Mouse (Mus musculus) gastrocnemius, postnatal 4 days (tissue): Measurements from ENCODE around the gene Naa80. TPM values are rescaled to one million over a fixed set of nuclear protein-coding genes. Genes with fewer than 3 reads are reported as not detected.

Experiments
- DNase-seq, 2 experiments: peaks; one replicate each; pipeline ENCODE4 v3.0.0; 2021 to 2022; ENCODE audit warnings: low spot score in 2 of 2, mixed read lengths in 2 of 2
- total RNA-seq, 2 experiments: library from RNA; stranded (reverse); gene quantifications; 2 replicates each; pipeline ENCODE4 v1.2.3; 2021

The Naa80 gene
- total RNA-seq, 2 experiments from 2014 or later: 15.5 to 20.5 TPM

DNA sequence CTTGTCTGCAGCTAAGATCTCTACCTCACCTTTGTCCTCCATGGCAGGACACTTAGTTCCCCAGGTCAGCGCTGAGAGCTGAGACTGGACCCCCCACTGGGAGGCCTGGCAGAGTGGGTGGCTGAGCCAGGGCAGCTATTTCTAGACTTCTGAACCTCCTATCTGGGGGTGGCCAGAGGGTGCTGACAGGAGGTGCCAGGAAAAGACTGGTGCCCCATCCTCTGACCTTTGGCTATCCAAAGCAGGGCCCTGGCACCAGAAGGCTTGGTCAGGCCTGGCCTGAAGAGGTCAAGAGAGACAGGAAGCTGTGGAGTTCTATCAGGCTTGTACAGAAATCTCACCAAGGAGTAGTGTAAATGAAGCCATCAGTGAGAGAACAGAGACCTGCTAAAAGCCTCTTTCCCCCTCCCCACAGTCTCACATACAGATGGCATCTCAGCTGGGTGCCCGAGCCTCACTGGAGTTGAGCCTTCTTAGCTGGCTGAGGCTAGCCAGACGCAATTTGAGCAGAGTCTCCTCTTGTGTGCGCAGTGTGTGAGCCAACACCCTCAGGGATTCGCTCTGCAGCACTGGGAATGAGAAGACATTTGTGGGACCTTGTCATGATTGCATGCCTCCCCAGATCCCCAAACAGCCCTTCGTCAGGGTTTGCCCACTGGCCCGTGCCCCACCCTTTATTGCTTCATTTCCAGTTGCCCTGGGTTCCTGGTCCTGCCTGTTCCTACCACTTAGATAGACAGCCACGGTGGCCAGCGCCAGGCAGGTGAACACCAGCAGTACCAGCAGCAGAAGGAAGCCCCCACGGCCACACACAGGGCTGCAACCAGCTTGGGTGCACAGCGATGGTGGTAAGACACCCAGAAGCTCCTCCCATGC lies 14.7 kb downstream of the Naa80 start:
- DNase-seq: no peak

DNA sequence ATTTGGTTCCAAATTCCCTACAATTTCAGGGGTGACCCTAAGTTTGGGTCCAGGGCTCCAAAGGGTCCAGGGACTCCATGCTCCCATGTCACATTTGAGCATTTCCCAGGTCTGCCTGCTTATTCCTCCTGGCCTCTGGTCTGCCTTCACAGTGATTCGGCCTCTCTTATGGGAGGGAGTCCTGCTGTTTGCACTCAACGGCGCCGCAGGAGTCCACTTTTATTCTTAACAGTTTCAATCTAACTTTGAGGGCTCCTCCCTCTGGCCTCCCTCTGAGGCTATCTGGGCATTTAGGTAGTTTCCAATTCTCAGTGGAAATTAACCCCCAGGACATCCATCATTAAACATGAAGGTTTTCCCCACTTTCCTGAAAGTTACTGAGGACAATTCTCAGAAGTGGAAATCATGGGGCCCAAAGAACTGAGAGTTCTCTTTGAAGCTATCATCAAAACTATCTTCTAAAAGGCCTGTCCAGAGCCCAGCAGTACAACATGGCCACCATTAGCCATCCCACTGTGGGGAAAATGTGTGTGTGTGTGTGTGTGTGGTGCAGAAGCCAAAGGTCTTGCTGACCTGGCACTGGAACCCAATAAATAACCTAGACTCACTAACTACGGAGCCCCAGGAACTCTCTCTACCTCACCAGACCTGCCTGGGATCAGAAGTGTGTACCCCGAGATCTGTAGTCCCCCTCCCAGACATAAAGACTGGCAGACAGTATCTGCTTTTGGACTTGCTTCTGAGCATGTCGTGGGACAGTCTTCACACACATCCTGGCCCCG lies 15.8 kb downstream of the Naa80 start:
- DNase-seq: no peak

DNA sequence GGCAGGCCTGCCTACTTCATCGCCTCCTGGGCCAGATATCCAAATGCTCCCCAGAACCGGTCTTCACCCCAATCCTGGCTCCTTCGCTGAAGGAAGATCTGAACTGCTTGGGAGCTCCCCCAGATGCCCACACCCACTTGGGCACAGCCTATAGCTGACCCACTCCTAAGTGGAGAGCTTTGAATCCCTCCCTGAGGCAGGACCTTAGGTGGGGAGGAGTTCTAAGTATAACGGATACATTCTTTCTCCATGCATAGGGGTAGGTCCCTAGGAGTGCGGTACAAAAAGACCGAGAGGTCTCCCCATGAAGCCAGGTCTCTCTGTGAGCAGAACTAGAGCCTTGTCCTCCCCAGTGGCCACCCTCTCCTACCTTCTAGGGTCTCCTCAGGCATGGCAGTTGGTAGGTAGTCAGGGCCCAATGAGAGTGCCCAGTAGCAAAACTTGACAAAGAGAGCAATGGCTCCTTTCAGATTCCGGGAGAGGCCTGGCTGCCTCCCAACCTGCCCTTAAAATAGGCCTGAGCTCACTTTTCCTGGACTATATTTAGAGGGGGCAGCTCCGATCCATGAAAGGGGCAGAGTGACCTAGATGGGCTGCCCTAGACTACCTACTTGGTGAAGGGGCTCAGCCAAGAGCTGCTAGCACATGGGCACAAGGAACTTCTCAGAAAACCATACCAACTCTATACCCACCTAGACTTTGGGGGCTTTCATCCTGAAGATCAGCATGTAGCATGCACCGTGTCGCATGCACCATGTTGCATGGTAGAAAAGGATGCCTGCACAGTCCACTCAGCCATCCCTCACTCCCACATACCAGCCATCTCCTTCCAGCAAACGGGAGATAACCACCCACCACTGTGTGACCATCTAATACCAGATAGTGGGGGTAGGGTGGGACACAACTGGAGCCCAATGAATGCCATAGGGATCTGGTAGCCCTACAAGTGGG lies 18.2 kb downstream of the Naa80 start:
- no peak for DNase-seq

DNA sequence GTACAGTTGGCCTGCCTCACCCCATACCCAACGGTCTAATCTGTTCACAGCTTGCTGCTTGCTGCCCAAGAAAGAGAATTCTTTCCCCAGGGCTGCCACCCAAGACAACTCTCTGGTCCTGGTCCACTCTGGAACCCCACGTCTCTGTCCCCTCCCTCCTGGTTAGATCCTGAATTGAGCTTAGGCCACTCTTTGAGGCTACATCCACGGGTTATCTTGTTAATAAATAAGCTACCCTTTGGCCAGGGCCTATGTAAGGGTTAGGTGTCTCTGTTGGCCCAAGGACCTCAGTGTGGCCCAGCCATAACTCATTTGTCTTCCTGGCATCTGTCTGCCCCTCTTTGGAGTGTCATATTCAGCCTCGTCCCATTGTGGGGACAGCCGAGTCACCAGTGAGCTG lies 19.7 kb downstream of the Naa80 start:
- DNase-seq: no peak

DNA sequence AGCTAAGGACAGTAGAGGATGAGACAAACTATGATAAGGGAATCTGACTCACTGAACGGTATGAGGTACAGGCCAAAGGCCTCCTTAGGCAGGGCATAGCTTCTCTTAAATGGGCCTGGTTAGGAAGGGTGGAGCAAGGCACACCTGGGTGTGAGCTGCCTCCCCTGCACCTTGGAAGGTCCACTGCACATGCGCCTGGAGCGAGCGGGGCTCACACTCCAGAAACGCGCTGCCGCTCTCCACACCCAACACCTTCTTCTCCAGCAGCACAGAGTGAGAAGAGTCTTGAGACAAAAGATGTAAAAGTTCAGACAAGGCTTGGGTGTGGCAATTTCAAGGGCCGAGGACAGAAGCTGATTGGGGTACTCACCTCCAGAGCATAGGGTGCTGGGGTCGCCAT lies 20.7 kb downstream of the Naa80 start:
- no peak for DNase-seq

DNA sequence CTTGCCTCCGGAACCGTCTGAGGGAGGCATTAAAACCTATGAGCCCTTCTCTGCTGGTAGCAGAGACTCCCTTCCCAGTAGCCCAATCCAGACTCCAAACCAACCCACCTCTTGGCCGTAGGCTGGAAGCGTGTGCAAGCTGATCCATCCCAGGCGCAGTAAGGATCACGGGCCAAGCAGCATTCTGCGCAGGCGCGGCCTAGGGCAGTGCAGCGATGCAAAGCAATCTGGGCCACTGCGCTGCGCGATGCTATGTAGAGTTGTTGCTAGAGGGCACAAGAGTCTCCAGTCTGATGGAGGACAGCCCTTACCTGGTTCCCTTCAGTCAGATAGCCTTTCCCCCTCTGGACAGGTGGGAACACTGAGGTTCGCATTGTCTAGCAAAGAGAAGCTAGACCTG lies 21.2 kb downstream of the Naa80 start:
- no peak for DNase-seq

DNA sequence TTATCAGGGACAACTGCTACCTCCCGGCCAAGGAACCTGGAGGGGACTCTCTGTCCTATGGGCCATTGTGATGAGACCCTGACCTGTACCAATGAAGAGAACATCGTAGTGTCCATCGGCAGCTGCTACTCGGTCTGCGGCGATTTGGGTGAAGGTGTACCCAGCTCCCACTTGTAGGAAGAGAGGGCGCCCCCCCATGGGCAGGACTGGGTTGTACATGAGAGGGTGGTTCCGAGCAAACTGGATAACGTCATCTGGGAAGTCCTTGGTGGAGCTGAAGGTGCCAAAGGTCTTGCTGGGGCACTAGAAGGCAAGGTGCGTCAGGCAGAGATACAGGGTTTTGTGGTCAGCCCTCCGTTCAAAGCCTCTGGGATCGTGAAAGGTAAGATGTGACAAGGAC lies 22.1 kb downstream of the Naa80 start:
- no peak for DNase-seq

DNA sequence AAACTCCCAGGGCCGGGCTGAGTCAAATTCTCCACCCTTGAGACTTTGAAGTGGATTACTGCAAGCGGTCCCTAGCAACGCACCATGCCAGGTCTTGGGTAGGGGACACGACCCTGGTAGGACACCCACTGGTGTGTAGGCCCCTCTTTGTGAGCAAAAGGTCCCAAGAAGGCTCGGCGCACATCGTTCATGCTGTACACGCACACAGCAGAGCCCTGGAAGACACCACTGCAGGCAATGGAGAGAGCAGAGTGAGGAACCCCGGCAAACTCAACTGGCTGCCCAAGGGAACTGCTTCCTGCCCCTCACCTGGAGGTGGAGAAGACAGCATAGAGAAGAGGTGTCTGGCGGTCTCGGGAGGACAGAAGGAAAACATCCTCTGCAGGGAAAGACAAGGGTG lies 22.6 kb downstream of the Naa80 start:
- no peak for DNase-seq

DNA sequence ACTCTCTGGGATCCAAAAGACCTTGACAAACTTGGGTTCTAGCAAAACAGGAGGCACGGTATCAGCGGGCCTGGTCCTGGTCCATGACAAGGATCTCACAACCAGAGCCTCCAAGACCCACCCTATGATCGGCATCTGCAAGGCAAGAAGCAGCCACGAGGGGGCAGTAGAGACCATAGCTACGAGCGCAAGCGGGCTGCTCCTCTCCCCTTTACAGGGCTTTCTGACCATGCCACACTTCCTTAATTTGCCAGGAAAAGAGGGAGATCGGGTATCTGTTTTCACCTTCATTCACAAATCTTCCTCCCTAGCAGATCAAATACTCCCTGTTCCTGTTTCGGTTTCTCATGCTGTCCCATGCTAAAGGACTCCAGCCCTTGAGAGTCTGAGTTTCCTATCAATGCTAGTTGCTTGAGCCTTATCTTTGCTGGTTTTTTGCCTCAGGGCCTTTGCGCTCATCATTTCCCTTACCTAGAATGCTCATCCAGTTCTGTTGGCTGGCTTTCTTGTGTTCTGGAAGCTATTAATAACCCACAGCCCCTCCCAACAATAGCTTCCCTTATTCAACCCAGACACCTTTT lies 23.5 kb downstream of the Naa80 start:
- peak; percentile 93 to 94 for DNase-seq

DNA sequence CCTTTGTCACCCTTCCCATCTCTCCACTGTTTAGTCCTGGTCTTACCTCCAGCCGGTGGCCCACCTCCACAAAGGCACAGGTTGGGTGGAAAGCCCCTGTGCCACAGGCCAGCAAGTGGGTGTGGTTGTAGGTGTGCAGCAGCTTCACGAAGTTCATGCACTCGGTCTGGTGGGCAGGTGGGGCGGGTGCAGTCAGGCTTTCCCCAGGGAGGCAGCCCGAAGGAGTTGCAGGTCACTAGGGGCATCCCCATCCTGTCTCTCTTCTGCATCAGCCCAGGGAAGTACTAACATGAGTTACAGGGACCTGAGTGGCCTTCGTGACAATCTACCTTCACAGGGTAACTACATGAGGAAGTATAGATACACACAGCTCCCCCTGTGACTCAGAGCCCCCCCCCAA lies 24.6 kb downstream of the Naa80 start:
- no peak for DNase-seq

DNA sequence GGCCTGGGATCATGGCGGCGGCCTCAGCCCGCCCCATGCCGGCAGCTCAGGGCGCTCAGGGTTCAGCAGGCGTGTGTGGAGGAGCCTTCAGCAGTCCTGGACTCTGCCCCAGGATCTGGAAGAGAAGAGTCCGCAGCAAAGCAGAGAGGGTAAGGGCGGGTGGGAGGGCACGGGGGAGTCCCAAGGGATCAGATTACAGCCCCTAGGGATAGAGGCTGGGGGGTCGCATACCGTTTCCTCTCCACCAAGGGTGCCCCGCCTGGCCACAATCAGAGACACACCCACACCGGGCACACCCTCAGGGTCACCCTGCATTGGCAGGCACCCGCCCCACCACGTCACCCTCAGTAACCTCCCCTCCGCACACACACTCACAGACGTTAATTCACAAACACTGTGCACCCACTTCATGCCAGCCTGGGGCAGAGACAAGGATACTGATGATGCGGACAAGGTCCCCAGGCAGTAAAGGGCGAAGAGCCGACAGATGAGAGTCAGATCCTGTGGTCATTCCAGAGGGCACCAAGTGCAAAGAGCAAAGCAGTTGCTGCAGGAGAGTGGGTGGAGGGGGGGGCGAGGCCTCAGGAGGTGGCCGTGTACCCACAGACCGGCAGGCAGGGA lies 26.5 kb downstream of the Naa80 start:
- no peak for DNase-seq

DNA sequence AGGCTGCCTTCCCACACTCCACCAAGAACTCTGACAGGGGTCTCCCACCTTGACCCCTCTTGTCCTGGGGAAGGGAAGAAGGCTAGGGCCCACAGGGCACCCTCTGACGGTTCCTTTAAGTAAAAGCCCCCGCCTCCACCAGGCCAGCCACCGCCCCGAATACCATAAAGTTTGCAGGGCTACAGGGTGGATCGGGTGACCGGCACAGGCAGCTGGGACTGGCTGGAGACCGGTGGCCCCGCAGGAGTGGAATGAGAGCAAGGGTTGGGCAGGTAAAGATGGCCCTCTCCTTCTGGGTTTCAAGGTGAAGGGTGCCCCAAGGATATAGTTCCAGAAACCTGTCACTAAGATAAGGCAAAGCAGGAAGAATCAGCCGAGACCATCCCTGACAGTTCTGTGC lies 27.9 kb downstream of the Naa80 start:
- DNase-seq: peak in 1 of 2 experiments; percentile 56

DNA sequence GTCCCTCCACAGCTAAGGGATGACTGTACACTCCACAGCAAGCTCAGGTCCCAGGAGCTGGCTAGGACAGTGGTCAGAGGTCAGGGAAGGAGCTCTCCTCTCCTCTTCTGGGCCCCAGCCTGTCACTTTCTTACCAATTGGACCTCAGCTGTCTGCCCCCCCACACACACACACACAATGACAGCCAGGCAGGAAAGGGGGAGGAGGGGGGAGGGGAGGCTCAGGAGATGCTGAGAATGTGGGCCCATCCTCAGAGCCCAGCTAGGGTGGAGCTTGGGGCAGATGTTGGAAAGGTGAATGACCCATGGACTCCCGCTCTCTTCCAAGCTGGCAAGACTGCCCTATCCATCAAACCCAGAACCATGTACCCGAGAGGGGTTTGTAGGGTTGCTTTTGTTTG lies 28.3 kb downstream of the Naa80 start:
- no peak for DNase-seq

DNA sequence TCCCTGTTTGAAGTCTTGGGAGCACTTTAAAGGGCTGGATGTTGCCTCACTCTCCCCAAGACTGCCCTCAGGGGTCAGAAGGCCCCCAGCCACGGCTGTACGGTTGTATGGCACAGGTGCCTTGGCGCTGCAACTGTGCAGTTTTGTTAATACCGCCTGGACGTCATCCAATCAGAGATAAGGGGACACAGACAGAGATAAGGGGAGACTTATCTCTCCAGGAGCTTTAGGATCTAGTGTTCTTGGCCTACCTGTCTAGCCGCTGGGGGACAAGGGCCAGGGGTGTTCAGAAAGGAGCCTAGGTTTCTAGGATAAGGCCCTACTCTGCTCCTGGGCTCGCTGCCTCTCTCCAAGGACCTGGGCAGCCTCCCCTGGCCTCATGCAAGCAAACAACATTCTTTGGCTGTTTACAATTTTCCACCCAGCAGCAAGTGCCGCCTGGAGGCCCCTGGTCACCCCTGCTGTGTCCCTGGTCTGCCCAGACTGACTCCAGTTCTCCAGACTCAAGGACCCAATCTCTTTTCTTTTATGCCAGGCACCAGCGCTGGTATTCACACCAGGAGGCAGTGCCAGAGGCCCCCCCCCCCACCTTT lies 29.1 kb downstream of the Naa80 start:
- no peak for DNase-seq

DNA sequence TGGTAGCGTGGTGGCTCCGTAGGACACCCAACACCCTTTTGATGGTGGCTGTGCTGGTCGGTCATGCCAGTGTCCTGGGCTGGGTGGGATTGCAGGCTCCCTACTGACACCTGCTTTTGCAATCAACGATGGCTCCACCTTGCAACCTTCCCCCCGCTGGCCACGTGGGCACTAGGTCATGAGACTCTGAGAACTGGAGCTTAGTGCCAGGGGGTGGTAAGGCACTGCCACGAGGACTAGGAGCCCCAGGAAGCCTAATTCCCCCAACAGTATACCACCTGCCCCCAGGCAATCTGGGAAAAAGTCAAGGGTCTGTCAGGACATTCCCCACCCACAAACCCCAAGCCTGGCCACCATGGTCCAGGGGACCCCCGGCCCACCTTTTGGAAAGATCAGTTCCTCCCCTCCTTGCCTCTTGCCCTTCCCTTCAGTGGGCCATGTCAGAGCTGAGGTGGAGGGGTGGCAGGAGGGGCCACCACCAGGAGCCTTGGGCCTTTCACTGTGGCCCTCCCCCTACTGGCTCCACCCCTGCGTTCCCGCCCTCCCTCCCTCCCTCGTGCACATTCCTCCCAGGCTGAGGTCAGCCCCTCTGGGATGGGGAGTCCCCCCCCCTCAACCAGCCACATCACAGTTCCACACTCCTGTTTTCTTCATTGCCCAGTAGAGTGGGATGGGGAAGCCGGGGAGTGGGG lies 30.2 kb downstream of the Naa80 start, which contains the start of gene Sema3b:
Gene Sema3b, minus strand, starts transcription at position 489 of the 692 bp plus-strand sequence.
- peak in 1 of 2 experiments; percentile 60 for DNase-seq

DNA sequence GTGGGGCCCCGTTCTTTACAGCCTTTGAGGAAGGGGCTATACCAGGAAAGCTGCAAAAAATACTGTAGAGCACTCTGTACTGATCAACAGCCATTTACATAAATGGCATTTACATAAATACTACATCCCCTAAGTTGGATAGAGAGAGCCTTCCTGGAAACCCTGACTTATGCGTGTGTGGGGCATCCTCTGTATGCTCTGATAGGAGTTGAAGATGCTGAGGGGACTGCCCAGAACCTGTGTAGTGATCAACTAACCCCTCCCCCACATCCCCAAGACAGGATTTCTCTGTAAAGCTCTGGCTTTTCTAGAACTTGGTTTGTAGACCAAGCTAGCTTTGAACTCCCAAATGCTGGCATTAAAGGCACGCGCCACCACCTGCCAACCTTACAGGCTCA lies 30.7 kb downstream of the Naa80 start:
- no peak for DNase-seq

DNA sequence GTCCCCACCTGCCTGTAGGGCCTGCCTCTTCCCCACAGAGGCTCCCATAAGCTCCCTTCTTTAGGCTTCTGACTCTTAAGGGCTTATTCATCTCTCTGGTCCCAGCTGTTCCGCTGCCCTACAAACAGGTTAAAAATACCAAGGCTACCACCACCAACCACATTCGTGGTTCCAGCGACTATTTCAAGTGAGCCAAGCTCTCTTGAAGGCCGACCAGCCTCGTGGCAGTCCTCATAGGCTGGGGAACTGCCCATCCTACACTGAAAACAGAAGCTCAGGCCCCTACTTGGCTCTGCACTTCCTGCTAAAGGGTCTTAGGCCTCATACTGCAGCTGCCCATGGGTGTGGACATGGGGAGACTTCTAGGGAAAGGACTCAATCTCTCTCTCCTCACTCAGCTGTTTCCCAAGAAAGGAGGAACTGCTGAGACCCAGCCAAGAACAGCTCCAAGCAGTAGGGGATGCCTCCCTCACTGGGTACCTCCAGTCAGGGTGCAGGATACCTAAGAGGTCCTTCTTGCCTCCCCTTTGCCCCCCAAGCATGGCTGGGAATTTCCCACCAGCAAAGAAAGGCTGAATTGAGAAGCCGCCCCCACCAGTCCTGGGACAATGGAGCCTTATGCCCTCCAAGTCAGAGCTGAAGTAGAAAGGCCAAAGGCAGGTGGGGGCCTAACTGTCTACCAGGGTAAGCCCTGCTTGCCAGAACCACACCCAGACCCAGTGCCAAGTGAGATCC lies 32.9 kb downstream of the Naa80 start:
- DNase-seq: no peak

DNA sequence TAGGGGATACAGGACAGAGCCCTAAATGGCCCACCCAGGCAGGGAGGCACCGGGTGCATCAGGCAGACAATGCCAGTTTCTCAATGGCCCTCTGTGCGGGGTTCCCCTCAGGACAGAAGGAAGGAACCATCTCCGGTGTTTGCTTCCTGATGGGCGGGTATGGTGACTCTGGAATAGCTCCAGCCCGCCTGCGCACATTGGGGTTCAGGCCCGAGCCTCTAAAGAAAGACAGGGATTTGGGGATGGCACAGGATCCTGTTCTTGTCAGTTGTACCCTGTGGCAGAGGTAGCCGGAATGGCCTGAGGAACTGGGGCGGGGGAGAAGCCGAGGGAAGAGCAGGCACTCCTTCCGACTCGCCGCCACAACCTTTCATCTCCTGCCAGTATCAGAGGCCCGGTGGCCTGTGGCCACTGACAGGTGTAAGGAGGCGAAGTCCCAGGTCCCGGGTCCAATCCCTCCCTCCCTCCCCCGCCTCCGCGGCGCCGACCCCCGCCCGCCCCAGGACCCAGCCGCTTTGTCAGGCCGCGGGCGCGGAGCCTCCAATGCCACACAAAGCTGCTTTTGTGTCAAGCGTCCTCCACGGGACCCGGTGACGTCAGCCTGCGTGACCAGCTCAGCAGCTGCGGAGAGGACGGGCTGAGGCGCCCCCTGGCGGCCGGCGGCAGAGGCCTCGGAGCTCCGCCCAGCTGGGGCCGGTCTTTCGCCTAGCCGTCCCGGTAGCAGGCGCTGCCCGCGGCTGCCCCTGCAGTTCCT lies 33.7 kb downstream of the Naa80 start:
- DNase-seq: peak; percentile 99 to 100
